Mouse (Mus musculus) liver, postnatal 0 days (tissue): ENCODE measurements around the gene Naaa. TPM values are rescaled to one million over a fixed set of nuclear protein-coding genes. Genes with fewer than 3 reads are reported as not detected.
A peak's percentile ranks its signal among the peaks of the same experiment; 100 is the strongest.

Experiments used
- ATAC-seq: fragments of 200-750 bp; cut with Nextera tagmentation; 2 replicates; pipeline ENCODE4 v1.8.0; 2017; ENCODE audit warnings: mild to moderate bottlenecking, moderate library complexity
- DNase-seq: peaks from one replicate; pipeline ENCODE4 v3.0.0-alpha.2; 2016
- H3K27ac ChIP-seq: fragments of 300-500 bp; sonication (generic); 2 replicates; pipeline ENCODE4 v1.5.1; 2014; ENCODE audit warnings: antibody characterized with exemption, moderate library complexity, mild to moderate bottlenecking, low read depth
- H3K27me3 ChIP-seq: fragments of 300-500 bp; sonication (generic); 2 replicates; pipeline ENCODE4 v1.6.1; 2014; ENCODE audit warnings: low read length, control low read depth, mixed read lengths; ENCODE audit not compliant: insufficient read depth
- H3K36me3 ChIP-seq: fragments of 300-500 bp; sonication (generic); replicated peaks from 2 replicates; pipeline ENCODE4 v1.6.1; 2014; ENCODE audit warnings: mild to moderate bottlenecking, control low read depth, low read length, moderate library complexity, mixed read lengths; ENCODE audit not compliant: insufficient read depth
- H3K4me1 ChIP-seq: fragments of 300-500 bp; sonication (generic); 2 replicates; pipeline ENCODE4 v1.6.1; 2014; ENCODE audit warnings: antibody characterized with exemption, mild to moderate bottlenecking, control low read depth; ENCODE audit not compliant: insufficient read depth
- H3K4me2 ChIP-seq: fragments of 300-500 bp; sonication (generic); 2 replicates; pipeline ENCODE4 v1.6.1; 2014; ENCODE audit warnings: low read depth, mild to moderate bottlenecking, low read length, moderate library complexity, mixed read lengths
- H3K4me3 ChIP-seq: fragments of 300-500 bp; sonication (generic); 2 replicates; pipeline ENCODE4 v1.5.1; 2014; ENCODE audit warnings: low read depth, low read length
- H3K9ac ChIP-seq: fragments of 300-500 bp; sonication (generic); replicated peaks from 2 replicates; pipeline ENCODE4 v1.6.1; 2014; ENCODE audit warnings: mild to moderate bottlenecking, moderate library complexity
- H3K9me3 ChIP-seq: fragments of 300-500 bp; sonication (generic); 2 replicates; pipeline ENCODE4 v1.6.1; 2016; ENCODE audit warnings: mild to moderate bottlenecking, control low read depth, low read length, mixed read lengths
- CTCF ChIP-seq: sonication (generic); IDR thresholded peaks from 2 replicates; pipeline ENCODE4 v1.5.1; 2016; ENCODE audit warnings: antibody characterized with exemption, low read depth
- EP300 ChIP-seq: IDR thresholded peaks from 2 replicates; pipeline ENCODE4 v1.6.1; 2016; ENCODE audit warnings: antibody characterized with exemption, low read depth, mild to moderate bottlenecking
- WGBS: fragments of 180-500 bp; shearing (Covaris S2); extraction: QIAGEN DNeasy Blood & Tissue Kit; methylation state at CpG from one replicate; pipeline ENCODE4 v1.1.7; 2014; ENCODE audit not compliant: insufficient replicate concordance; 5-methylcytosine and 5-hydroxymethylcytosine counted together
- polyA plus RNA-seq: library from polyadenylated mRNA; unstranded; fragments of >200 nt; fragmentation: Nextera tagmentation; extraction: Ambion mirVana; gene quantifications from 2 replicates; pipeline ENCODE4 v1.2.1, GENCODE M21; 2015

Gene Naaa
- polyA plus RNA-seq, 1 experiment from 2014 or later, result 7.5 TPM

DNA sequence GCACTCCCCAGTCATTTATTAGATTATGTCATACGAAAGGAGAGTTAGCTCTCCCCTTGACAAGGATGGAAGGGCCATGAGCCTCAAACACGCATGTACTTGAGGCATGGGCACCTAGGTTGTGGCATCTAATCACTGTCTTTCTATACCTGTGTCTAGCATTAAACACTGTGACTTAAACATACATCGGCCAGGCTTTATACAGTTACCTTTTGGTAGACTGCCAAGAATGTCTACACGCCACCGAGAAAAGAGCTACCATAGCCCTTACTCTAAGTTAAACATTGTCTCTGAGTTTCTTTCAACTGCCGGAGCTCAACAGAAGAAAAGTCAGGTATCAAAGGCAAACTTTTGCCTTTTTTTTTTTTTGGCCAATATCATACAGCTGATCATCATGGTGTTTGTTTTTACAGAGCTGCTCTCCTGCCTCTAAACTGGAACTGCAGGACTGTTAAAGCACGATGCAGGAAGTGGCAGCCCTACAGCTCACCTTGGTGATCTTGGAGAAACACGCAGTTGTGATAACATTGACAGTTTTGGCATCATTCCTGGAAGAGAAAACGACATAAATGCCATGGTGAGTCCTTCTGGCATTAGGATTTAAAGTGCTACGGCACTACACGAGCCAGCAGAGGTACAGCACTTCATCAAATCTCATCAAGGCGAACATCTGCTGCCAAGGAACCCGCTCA, 24.3 kb upstream of the Naaa start:
- H3K9ac ChIP-seq, result no peak overlapping the region
- H3K36me3 ChIP-seq, result peaks cover 50% of the 10 kb centered on the region
- TF ChIP-seq EP300, result no peak
- DNase-seq, result no peak
- H3K4me3 ChIP-seq, result no peak overlapping the region
- no peak for ATAC-seq
- no peaks in the 10 kb centered on the region for H3K4me1 ChIP-seq
- 80% methylated on average over 13 of the region's 13 CpGs for WGBS
- H3K9me3 ChIP-seq, result no peaks in the 10 kb centered on the region
- no peak overlapping the region for H3K4me2 ChIP-seq
- no peak overlapping the region for H3K27ac ChIP-seq
- no peaks in the 10 kb centered on the region for H3K27me3 ChIP-seq

GRCm38 (mm10) chr5:92294525-92294924, 16.6 kb upstream of the Naaa start:
- H3K36me3 ChIP-seq, result peaks cover 57% of the 10 kb centered on the region
- no peaks in the 10 kb centered on the region for H3K27me3 ChIP-seq
- no peaks in the 10 kb centered on the region for H3K9me3 ChIP-seq
- 78% methylated on average over 2 of the region's 2 CpGs for WGBS
- no peak overlapping the region for H3K27ac ChIP-seq
- ATAC-seq, result no peak
- H3K9ac ChIP-seq, result no peak overlapping the region
- DNase-seq, result no peak
- H3K4me1 ChIP-seq, result no peaks in the 10 kb centered on the region
- no peak for TF ChIP-seq EP300
- TF ChIP-seq CTCF, result no peak
- no peak overlapping the region for H3K4me3 ChIP-seq
- H3K4me2 ChIP-seq, result no peak overlapping the region

DNA sequence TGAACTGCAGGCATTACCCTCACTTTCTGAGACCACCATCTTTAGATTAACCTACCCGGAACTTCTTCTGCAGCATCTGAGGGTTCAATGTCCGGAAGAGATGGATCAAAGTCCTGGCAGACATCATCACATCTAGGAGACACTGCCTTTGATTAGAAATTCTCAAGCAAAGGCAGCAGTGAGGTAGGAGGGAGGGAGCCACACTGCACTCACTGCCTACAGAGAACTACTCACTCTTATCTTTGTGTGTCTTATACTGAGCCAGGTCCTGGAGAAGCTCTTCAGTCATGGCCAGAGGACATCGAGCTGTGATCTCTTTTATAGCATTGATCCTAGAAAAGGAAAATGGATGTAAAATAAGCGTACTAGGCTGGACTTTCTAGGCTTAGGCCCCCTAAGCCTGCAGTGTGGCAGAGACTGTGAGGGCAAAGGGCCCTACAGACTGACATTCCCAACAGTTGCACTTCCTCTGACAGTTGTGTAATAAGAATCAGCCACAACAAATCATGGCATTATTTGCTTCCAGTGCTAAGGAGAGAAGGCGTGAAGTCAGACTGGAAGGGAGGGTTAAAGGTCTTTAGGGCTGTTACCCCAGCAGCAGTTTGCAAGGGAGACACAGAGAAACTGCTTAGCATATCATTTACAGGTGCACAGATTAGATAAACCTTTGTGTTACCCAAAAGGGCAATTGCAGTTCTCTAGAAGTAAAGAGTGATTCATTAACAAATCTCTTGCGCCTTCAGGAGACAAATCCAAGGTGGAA, 13.9 kb upstream of the Naaa start:
- TF ChIP-seq EP300, result no peak
- TF ChIP-seq CTCF, result no peak
- Histone ChIP-seq H3K9ac (no peak overlapping the region), H3K4me3 (no peak overlapping the region), H3K4me1 (no peaks in the 10 kb centered on the region), H3K27ac (no peak overlapping the region), H3K27me3 (no peaks in the 10 kb centered on the region), H3K9me3 (no peaks in the 10 kb centered on the region), H3K4me2 (no peak overlapping the region), H3K36me3 (peaks cover 65% of the 10 kb centered on the region)
- 74% methylated on average over 6 of the region's 6 CpGs for WGBS
- no peak for DNase-seq
- ATAC-seq, result peak; percentile 27; the same call in 1 of the 2 replicates

DNA sequence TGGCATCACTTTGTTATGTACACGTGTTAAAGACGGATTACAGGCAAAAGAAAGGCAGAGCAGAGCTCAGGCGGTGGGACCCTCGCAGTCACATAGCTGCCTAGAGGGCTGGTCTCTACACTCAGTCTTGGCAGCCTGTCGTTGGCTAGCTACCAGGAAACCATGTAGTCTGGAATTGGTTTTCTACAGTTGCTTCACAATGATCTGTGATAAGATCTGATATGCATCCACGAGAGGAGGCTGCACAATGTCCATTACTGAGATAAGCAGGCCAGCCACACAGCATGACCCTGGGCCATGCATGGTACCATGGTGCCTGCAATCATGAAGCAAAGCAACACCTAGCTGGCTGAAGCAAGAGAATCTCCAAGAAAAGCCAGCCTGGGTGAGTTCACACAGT, 9.9 kb upstream of the Naaa start:
- Histone ChIP-seq H3K27ac (no peak overlapping the region), H3K4me1 (peaks cover 8% of the 10 kb centered on the region), H3K27me3 (no peaks in the 10 kb centered on the region), H3K4me3 (no peak overlapping the region), H3K4me2 (no peak overlapping the region), H3K9me3 (no peaks in the 10 kb centered on the region), H3K36me3 (peaks cover 59% of the 10 kb centered on the region), H3K9ac (no peak overlapping the region)
- ATAC-seq (no peak), DNase-seq (no peak)
- TF ChIP-seq EP300, result no peak
- no peak for TF ChIP-seq CTCF
- WGBS, result 74% methylated on average over 6 of the region's 6 CpGs

- TF ChIP-seq CTCF (no peak), EP300 (no peak)
- H3K4me1 ChIP-seq, result peaks cover 19% of the 10 kb centered on the region
- ATAC-seq, result peak; percentile 58
- H3K4me3 ChIP-seq, result no peak overlapping the region
- H3K9me3 ChIP-seq, result no peaks in the 10 kb centered on the region
- WGBS, result 51% methylated on average over 3 of the region's 3 CpGs
- H3K27ac ChIP-seq, result no peak overlapping the region
- H3K36me3 ChIP-seq, result peaks cover 23% of the 10 kb centered on the region
- DNase-seq, result no peak
- no peak overlapping the region for H3K9ac ChIP-seq
- H3K4me2 ChIP-seq, result peak overlapping the region; percentile 38
- no peaks in the 10 kb centered on the region for H3K27me3 ChIP-seq
Measured at GRCm38 (mm10) chr5:92283107-92283506, 5.1 kb upstream of the Naaa start.

DNA sequence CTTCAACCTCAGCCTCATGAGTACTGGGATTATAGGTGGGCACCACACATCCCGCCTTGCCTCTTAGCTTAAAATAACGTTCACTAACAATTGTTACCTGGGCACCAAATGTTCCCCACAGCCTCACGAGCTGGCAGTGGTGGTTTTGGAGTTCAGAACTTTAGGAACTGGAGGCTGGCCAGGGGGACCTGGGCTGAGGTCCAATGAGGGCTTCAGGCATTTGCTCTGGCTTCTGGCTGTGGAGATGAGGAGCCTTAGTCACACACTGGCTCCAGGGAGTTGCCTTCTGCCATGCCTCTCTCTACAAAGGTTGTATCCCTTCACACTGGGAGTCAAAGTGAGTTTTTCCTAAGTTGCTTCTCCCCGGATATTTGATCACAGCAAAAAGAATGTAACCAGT, 4.6 kb upstream of the Naaa start:
- DNase-seq, result no peak
- H3K4me3 ChIP-seq, result no peak overlapping the region
- H3K9ac ChIP-seq, result no peak overlapping the region
- H3K27ac ChIP-seq, result no peak overlapping the region
- no peaks in the 10 kb centered on the region for H3K9me3 ChIP-seq
- H3K4me1 ChIP-seq, result peaks cover 19% of the 10 kb centered on the region
- H3K4me2 ChIP-seq, result peak overlapping the region; percentile 38; the same call in 1 of the 2 replicates
- no peak for ATAC-seq
- peaks cover 18% of the 10 kb centered on the region for H3K36me3 ChIP-seq
- 77% methylated on average over 4 of the region's 4 CpGs for WGBS
- H3K27me3 ChIP-seq, result no peaks in the 10 kb centered on the region
- TF ChIP-seq EP300 (no peak), CTCF (no peak)
